ENCODE assay signal across 13 mouse cellular contexts in genomic region chr5:134236796-134237195, GRCm38 (mm10). TPM values are rescaled to one million over a fixed set of nuclear protein-coding genes. Genes with fewer than 3 reads are reported as not detected.
A peak's percentile ranks its signal among the peaks of the same experiment; 100 is the strongest.
DNase-seq lines count a peak whose midpoint lies in the region; ATAC-seq and TF ChIP-seq lines count a peak whose summit lies in the region.
"Had no signal": no experiment of that assay in that cellular context is flagged by ENCODE, and none has a peak within 500 bp of the region (broad histone marks: within the 10 kb centered on the region; RNA-seq: fewer than 3 reads in every experiment).

No protein-coding gene starts in this region.

- peaks cover 21% of the 10 kb centered on the region for H3K4me1 ChIP-seq in heart, postnatal 0 days (ENCODE audit: control insufficient read depth, insufficient read depth)
- peaks cover 51% of the 10 kb centered on the region for H3K4me1 ChIP-seq in forebrain, embryonic 10.5 days

- H3K27ac ChIP-seq in heart, postnatal 0 days (ENCODE audit: low read depth), result peak overlapping the region; percentile 15; the same call in 1 of the 2 replicates
- no peak overlapping the region for H3K27ac ChIP-seq in forebrain, embryonic 10.5 days
- H3K27ac ChIP-seq: hindbrain, embryonic 15.5 days; midbrain, embryonic 15.5 days had no signal

- H3K36me3 ChIP-seq in heart, postnatal 0 days (replicated peaks; ENCODE audit: control insufficient read depth, insufficient read depth, low read length), result peaks cover 59% of the 10 kb centered on the region
- H3K36me3 ChIP-seq in forebrain, embryonic 10.5 days (replicated peaks), result peaks cover 73% of the 10 kb centered on the region

- no peak overlapping the region for H3K9ac ChIP-seq in heart, postnatal 0 days (replicated peaks; ENCODE audit: low read depth, low read length)
- H3K9ac ChIP-seq: hindbrain, embryonic 15.5 days; limb, embryonic 12.5 days; midbrain, embryonic 15.5 days had no signal

- H3K9me3 ChIP-seq in heart, postnatal 0 days (replicated peaks; ENCODE audit: control insufficient read depth, low read length), result no peaks in the 10 kb centered on the region
- H3K9me3 ChIP-seq in forebrain, embryonic 10.5 days, result no peaks in the 10 kb centered on the region
- H3K9me3 ChIP-seq: hindbrain, embryonic 15.5 days; limb, embryonic 12.5 days; midbrain, embryonic 15.5 days had no signal

- 76% methylated on average over 6 of the region's 6 CpGs for WGBS in heart, postnatal 0 days
- WGBS in forebrain, embryonic 10.5 days, result 96% methylated on average over 6 of the region's 6 CpGs

- TF ChIP-seq CTCF in heart, postnatal 0 days (IDR thresholded peaks at IDR 0.05; ENCODE audit: low read depth), result no peak

- no peak for TF ChIP-seq EP300 in heart, postnatal 0 days (IDR thresholded peaks at IDR 0.05; ENCODE audit: low read depth)

- H3K4me2 ChIP-seq in heart, postnatal 0 days (ENCODE audit: low read depth, low read length), result no peak overlapping the region
- H3K4me2 ChIP-seq: hindbrain, embryonic 15.5 days; limb, embryonic 12.5 days; midbrain, embryonic 15.5 days had no signal

- no peak for DNase-seq in heart, postnatal 0 days (ENCODE audit: low spot score)
- DNase-seq in heart, adult 11 months, result no peak
- peak; percentile 49 for DNase-seq in lung, postnatal 14 days
- peak; percentile 93 to 94 for DNase-seq in spleen, postnatal 36 days (ENCODE audit: low spot score in 2 of 2)
- no peak for DNase-seq in forebrain, embryonic 10.5 days (ENCODE audit: extremely low spot score, low spot score)
- DNase-seq in left cerebral cortex, adult 18-20 months (ENCODE audit: low spot score in 2 of 2), result no peak
- no peak for DNase-seq in cerebellum, adult 18-20 months
- DNase-seq: cerebellum, adult 9-10 months; gastrocnemius, postnatal 36 days had no signal

- H3K27me3 ChIP-seq in heart, postnatal 0 days (ENCODE audit: control insufficient read depth, insufficient read depth, low read length), result no peaks in the 10 kb centered on the region
- no peaks in the 10 kb centered on the region for H3K27me3 ChIP-seq in forebrain, embryonic 10.5 days (ENCODE audit: poor library complexity, severe bottlenecking)
- H3K27me3 ChIP-seq: hindbrain, embryonic 15.5 days; limb, embryonic 12.5 days; midbrain, embryonic 15.5 days had no signal

- no peak overlapping the region for H3K4me3 ChIP-seq in heart, postnatal 0 days (ENCODE audit: low read depth, low read length)
- H3K4me3 ChIP-seq in forebrain, embryonic 10.5 days, result no peak overlapping the region
- H3K4me3 ChIP-seq: hindbrain, embryonic 15.5 days; limb, embryonic 12.5 days; midbrain, embryonic 15.5 days had no signal

- ATAC-seq in heart, postnatal 0 days (ENCODE audit: insufficient read depth, low read depth), result no peak
- ATAC-seq in CD4-positive, CD25-positive, alpha-beta regulatory T cell, adult 4 months, result peak; percentile 78
- ATAC-seq: midbrain, embryonic 15.5 days had no signal

RNA-seq across cellular contexts. Expression of gene Ncf1, which starts 7.4 kb away (rescaled TPM):
- total RNA-seq in heart, postnatal 0 days (2014; rRNA removed; ENCODE audit: low replicate concordance), result 0.70 and 3.1 TPM in 2 replicates
- polyA plus RNA-seq in heart, postnatal 0 days (2015; fragmentation: Nextera tagmentation; extraction: Ambion mirVana), result 1.7 and 1.8 TPM in 2 replicates
- polyA plus RNA-seq in CD4-positive, CD25-positive, alpha-beta regulatory T cell, adult 4 months (2017; shearing (Covaris generic)), result 10 to 100 TPM in 1 of 2 experiments, 1 to 10 TPM in 1; 8.8 to 15.8 TPM
- polyA plus RNA-seq in forebrain, embryonic 10.5 days (2016; fragmentation: Nextera tagmentation; extraction: Ambion mirVana), result 2.4 TPM in 2 replicates
- 1 to 10 TPM; 5.3 to 7.7 TPM for total RNA-seq in left cerebral cortex, adult 18-20 months (2021)

RNA-seq across cellular contexts. Expression of gene Gtf2ird2, which starts 53.0 kb away (rescaled TPM):
- total RNA-seq in heart, postnatal 0 days (2014; rRNA removed; ENCODE audit: low replicate concordance), result 4.9 and 25.1 TPM in 2 replicates
- 4.0 and 4.2 TPM in 2 replicates for polyA plus RNA-seq in heart, postnatal 0 days (2015; fragmentation: Nextera tagmentation; extraction: Ambion mirVana)
- polyA plus RNA-seq in CD4-positive, CD25-positive, alpha-beta regulatory T cell, adult 4 months (2017; shearing (Covaris generic)), result 1 to 10 TPM; 6.4 to 6.7 TPM
- 7.0 and 7.6 TPM in 2 replicates for polyA plus RNA-seq in forebrain, embryonic 10.5 days (2016; fragmentation: Nextera tagmentation; extraction: Ambion mirVana)
- total RNA-seq in left cerebral cortex, adult 18-20 months (2021), result 10 to 100 TPM; 14.9 to 17.6 TPM

Comparison
In these comparisons a context has a peak if more than half of its experiments do, and no peak if none do; other contexts are left out.
1. DNase-seq: peak in lung, postnatal 14 days (single experiment) and spleen, postnatal 36 days (2 of 2); none in heart, postnatal 0 days (single experiment), heart, adult 11 months (single experiment), forebrain, embryonic 10.5 days (single experiment), left cerebral cortex, adult 18-20 months (0 of 2) and cerebellum, adult 18-20 months (0 of 2).